19 mouse cellular contexts compared by ENCODE assay signal in the genomic region with DNA sequence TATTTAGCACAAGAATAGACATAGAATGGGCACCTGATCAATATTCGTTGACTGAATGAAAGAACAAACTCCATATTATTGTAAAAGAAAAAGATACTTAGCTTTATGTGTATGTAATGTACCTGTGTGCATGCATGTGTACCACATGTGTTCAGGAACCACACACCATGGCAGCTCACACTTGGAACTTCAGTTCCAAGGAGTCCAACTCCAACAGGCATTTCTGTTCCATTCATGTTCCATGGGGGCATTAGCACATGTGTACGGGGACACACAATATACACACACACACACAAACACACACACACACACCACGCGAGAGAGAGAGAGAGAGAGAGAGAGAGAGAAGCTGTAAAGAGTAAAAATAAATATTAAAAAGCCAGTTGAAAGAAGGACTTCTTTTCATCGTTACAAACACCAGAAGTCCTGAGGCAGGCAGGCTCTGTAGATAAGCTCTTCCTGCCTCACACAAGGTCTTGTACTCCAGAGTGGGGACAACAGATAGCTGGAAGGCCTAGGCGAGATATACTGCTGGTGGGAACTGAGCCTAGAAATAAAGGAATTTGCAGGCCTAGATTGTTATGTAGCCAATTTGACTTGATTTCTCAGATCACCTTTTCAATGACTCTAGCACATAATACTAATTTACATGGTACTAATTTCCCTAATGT.
A peak's percentile ranks its signal among the peaks of the same experiment; 100 is the strongest.
DNase-seq lines count a peak whose midpoint lies in the region; ATAC-seq lines count a peak whose summit lies in the region.
"Had no signal": no experiment of that assay in that cellular context is flagged by ENCODE, and none has a peak within 500 bp of the region (broad histone marks: within the 10 kb centered on the region; RNA-seq: fewer than 3 reads in every experiment).

No protein-coding gene starts in this region.

- H3K27me3 ChIP-seq in heart, embryonic 14.5 days (ENCODE audit: control insufficient read depth, insufficient read depth, low read length) = no peaks in the 10 kb centered on the region
- H3K27me3 ChIP-seq: limb, embryonic 12.5 days; lung, embryonic 15.5 days; midbrain, embryonic 15.5 days had no signal

- H3K36me3 ChIP-seq in heart, embryonic 14.5 days (ENCODE audit: control insufficient read depth, insufficient read depth, low read length) = no peaks in the 10 kb centered on the region
- H3K36me3 ChIP-seq: limb, embryonic 12.5 days; lung, embryonic 15.5 days; midbrain, embryonic 15.5 days had no signal

- H3K27ac ChIP-seq in heart, embryonic 14.5 days (replicated peaks in 1 of 2; ENCODE audit: control insufficient read depth in 1 of 2, insufficient read depth in 1 of 2, low read depth in 2 of 2, low read length in 2 of 2) = peak overlapping the region; percentile 61 to 71; a peak in 3 of 4 replicates
- H3K27ac ChIP-seq: hindbrain, postnatal 0 days; left cerebral cortex, adult 2 months; limb, embryonic 12.5 days; lung, embryonic 15.5 days; midbrain, embryonic 15.5 days had no signal

- no peaks in the 10 kb centered on the region for H3K9me3 ChIP-seq in heart, embryonic 14.5 days (ENCODE audit: control insufficient read depth, low read length)
- H3K9me3 ChIP-seq: limb, embryonic 12.5 days; lung, embryonic 15.5 days; midbrain, embryonic 15.5 days had no signal

- H3K4me1 ChIP-seq in heart, embryonic 14.5 days (ENCODE audit: control insufficient read depth in 2 of 2, insufficient read depth in 2 of 2, low read length in 2 of 2) = peaks cover 2 to 9% of the 10 kb centered on the region in 2 experiments; a peak in 3 of 4 replicates
- H3K4me1 ChIP-seq: limb, embryonic 12.5 days; midbrain, embryonic 15.5 days had no signal

- H3K9ac ChIP-seq in heart, embryonic 14.5 days (ENCODE audit: low read length) = no peak overlapping the region
- H3K9ac ChIP-seq: limb, embryonic 12.5 days; lung, embryonic 15.5 days; midbrain, embryonic 15.5 days had no signal

- peak overlapping the region; percentile 25 for H3K4me2 ChIP-seq in heart, embryonic 14.5 days (ENCODE audit: low read length)
- H3K4me2 ChIP-seq: limb, embryonic 12.5 days; lung, embryonic 15.5 days; midbrain, embryonic 15.5 days had no signal

- 27% methylated on average over 6 of the region's 6 CpGs for WGBS in heart, embryonic 14.5 days

- no peak for DNase-seq in heart, adult 9 months (ENCODE audit: low spot score in 2 of 2)
- peak; percentile 43 for DNase-seq in c-Kit-positive CD71-positive TER-119-negative erythroid progenitor cells, embryonic 14.5 days (ENCODE audit: low read depth)
- peak; percentile 55 for DNase-seq in liver
- no peak for DNase-seq in adrenal gland, postnatal 25 days
- DNase-seq: cerebellum, adult 11 months; cerebellum, postnatal 14 days; kidney, adult 18-20 months; kidney, postnatal 14 days; retina, postnatal 1 day; thymus, adult 2 months had no signal

- no peak overlapping the region for H3K4me3 ChIP-seq in heart, embryonic 14.5 days (ENCODE audit: control insufficient read depth in 1 of 2, insufficient read depth in 1 of 2, low read depth in 1 of 2, low read length in 2 of 2)
- H3K4me3 ChIP-seq: left cerebral cortex, adult 2 months; limb, embryonic 12.5 days; lung, embryonic 15.5 days; midbrain, embryonic 15.5 days had no signal

- ATAC-seq in heart, embryonic 14.5 days (ENCODE audit: insufficient number of reproducible peaks, insufficient read depth, low FRiP score, low read depth) = peak; percentile 75; the same call in 1 of the 2 replicates
- peak; percentile 99 for ATAC-seq in megakaryocyte progenitor cell, adult 5-6 weeks (replicated peaks; ENCODE audit: poor library complexity)
- no peak for ATAC-seq in inflammation-experienced regulatory T-cells, adult 6 months
- ATAC-seq: forebrain, embryonic 14.5 days; hindbrain, postnatal 0 days; midbrain, embryonic 15.5 days had no signal

Comparison
In these comparisons a context has a peak if more than half of its experiments do, and no peak if none do; other contexts are left out.
1. DNase-seq: peak in c-Kit-positive CD71-positive TER-119-negative erythroid progenitor cells, embryonic 14.5 days (single experiment) and liver (single experiment); none in heart, adult 9 months (0 of 2) and adrenal gland, postnatal 25 days (single experiment).